Mouse (Mus musculus) cortical plate, adult 2 months (tissue): ENCODE measurements at regions not wholly inside any gene's neighbourhood (a gene's known extent, or its start where the extent isn't known, plus 50 kb on each side); places are given as distances from the start of the nearest gene placed in this dataset.

Experiments
- H3K27ac ChIP-seq: fragments of 200-500 bp; 2 replicates; pipeline ENCODE4 v1.5.1; 2012; ENCODE audit warnings: low read length, control low read depth, inconsistent platforms; ENCODE audit not compliant: insufficient read depth
- H3K4me1 ChIP-seq: fragments of 200-500 bp; 2 replicates; pipeline ENCODE4 v1.6.1; 2011; ENCODE audit warnings: low read length; ENCODE audit not compliant: control insufficient read depth, insufficient read depth
- H3K4me3 ChIP-seq: fragments of 200-500 bp; 2 replicates; pipeline ENCODE4 v1.5.1; 2011; ENCODE audit warnings: mild to moderate bottlenecking, low read length, control low read depth; ENCODE audit not compliant: insufficient read depth
- CTCF ChIP-seq: fragments of 200-500 bp; IDR thresholded peaks from 2 replicates; pipeline ENCODE4 v1.5.1; 2011; ENCODE audit warnings: mild to moderate bottlenecking, control low read depth, low read length; ENCODE audit not compliant: insufficient read depth; ENCODE audit errors: extremely low read depth
- POLR2A ChIP-seq: fragments of 200-500 bp; IDR thresholded peaks from 2 replicates; pipeline ENCODE4 v1.6.1; 2011; ENCODE audit warnings: mild to moderate bottlenecking, low read length, control low read depth; ENCODE audit not compliant: insufficient read depth; ENCODE audit errors: extremely low read depth

DNA sequence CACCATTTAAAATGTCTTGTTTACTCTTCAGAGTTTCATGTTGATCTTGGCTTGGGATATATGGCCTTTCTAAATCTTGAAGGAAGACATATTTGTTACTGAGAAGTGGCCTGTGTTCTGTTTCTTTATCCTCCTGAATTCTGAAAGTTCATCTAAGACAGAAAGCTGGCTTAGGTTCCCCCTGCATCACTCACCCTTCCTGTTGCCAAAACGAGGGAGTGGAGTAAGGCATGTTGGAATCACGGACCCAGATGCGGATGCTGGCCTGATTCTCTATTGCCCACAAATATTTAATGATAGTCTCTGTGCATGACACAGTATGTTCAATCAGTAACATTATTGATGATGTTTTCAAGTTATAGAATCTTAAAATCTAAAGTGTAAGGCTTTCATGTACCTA is 1094.7 kb upstream of the 2610301B20Rik start:
- Histone ChIP-seq H3K27ac (no peak overlapping the region), H3K4me1 (no peaks in the 10 kb centered on the region), H3K4me3 (no peak overlapping the region)
- no peak for TF ChIP-seq CTCF
- no peak for TF ChIP-seq POLR2A

DNA sequence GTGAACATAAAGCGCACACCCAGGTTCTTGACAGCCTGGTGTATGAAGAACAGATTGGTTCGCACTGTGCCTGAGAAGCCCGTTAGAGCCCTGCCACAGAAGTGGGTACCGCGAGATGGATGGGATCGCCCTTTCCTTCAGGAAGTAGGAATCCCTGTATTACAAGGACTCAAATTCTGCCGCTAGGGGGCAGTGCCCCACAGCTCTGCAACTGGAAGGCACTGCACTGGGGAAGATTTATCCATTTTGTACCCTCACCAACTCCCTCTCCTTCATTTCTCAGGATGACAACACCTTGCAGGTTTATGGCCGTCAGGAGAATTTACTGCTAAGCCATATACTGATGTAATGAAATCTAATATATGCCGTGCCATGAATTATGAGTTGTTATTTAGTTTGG is 1094.1 kb upstream of the 2610301B20Rik start:
- TF ChIP-seq POLR2A (no peak), CTCF (peak; percentile 55)
- Histone ChIP-seq H3K27ac (no peak overlapping the region), H3K4me3 (no peak overlapping the region), H3K4me1 (no peaks in the 10 kb centered on the region)

DNA sequence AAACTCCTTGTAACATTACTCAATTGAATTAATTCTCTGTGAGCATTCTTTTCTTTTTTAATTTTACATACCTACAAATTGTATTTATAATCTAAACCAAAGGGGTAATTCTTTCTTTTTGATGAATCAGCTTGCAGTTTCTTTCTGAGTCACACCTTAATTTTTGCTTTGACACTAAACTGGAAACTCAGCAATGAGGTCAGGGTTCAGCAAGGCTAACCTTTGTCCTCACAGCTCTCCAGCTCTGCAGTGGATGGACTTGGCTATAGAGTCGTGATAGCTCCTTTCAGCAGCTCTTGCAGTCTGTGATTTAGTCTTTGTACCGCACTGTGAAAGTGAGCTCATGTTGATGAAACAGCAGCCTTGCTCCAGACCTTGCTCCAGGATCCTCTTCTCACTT is 1093.0 kb upstream of the 2610301B20Rik start:
- Histone ChIP-seq H3K4me3 (no peak overlapping the region), H3K27ac (no peak overlapping the region), H3K4me1 (no peaks in the 10 kb centered on the region)
- no peak for TF ChIP-seq CTCF
- TF ChIP-seq POLR2A: no peak

DNA sequence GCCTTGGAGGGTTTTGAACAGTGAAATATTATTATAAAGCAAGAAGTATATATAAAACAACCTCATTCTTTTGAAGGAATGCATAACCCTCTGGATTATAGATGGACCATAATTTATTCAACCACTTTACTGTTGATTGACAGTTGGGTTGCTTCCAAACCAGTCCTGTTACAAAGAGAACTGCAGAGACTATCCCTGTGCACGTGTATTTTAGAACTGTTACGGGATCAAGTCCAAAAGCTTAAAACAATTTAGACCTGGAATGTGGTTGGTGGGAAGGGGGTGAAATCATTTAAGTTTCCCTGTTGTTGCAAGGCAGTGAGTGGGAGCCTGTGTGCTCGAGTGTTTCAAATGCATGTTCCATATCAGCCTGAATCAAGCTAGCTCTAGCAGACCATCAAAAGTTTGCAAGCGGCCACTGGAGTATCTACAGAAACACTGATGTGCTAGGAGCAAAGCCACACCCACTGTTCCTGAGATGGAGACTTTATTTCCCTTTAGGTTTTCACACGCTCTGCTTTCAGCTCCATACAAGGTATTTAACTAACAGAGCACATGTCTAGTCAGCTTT is 1086.4 kb upstream of the 2610301B20Rik start:
- no peak overlapping the region for H3K27ac ChIP-seq
- TF ChIP-seq POLR2A (no peak), CTCF (no peak)
- H3K4me1 ChIP-seq: no peaks in the 10 kb centered on the region
- H3K4me3 ChIP-seq: no peak overlapping the region

DNA sequence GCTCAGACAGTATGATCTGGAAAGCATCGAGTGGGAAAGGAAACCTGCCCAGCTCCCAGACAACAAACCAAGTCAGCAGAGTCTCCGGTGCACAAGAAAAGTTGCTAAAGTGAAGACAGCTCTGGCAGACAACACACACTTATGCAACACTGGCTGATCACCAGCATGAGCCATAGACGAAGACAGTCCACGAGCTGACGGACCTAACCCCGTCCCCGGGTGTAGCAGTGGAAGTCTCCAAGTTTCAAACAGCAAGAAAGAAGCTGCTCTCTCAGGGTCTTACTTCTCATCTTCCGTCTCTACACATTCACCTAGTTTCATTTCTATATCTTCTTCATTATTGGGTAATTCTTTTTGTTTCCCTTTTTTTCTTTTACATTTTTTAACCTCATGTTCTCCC is 1083.8 kb upstream of the 2610301B20Rik start:
- Histone ChIP-seq H3K4me3 (no peak overlapping the region), H3K4me1 (no peaks in the 10 kb centered on the region), H3K27ac (no peak overlapping the region)
- TF ChIP-seq CTCF (no peak), POLR2A (no peak)
